Mouse (Mus musculus) fibroblast of lung, adult 2 months (primary cell): ENCODE results near the gene Os9.

ENCODE experiments used
- DNase-seq: peaks from one replicate; pipeline ENCODE4 v3.0.0-alpha.2; 2011; ENCODE audit warnings: low read depth

Os9 gene

DNA sequence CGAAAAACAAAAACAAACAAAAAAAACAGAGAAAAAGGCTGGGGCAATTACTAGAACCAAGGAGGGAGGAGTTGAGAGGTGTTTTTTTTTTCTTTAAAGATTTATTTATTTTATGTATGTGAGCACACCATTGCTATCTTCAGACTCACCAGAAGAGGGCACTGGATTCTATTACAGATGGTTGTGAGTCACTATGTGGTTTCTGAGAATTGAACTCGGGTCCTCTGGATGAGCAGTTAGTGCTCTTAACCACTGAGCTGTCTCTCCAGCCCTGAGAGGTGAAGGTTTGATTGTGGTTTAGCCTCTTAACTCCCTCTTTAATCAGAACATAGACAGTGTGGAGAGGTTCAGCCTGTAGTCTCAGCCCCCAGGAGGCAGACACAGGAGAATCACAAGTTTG lies 5.9 kb downstream of the Os9 start:
- no peak for DNase-seq

DNA sequence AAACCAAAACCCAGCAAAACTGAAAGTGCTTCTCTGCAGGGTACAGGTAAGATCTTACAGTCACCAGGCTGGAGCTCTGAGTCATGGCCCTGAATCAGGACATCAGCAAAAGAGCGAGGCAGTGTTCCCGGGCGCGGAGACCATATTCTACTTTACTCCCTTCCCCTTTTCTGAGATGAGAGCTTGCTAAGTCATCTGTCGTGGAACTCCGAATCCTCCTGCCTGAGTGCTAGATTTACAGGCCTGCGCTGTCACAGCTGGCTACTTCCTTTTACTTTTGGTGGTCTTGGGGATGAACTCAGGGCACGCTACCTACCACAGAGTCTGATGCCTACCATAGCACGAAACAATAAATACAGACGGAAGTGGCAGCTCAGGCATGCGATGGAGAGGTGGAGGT lies 6.5 kb downstream of the Os9 start:
- no peak for DNase-seq

DNA sequence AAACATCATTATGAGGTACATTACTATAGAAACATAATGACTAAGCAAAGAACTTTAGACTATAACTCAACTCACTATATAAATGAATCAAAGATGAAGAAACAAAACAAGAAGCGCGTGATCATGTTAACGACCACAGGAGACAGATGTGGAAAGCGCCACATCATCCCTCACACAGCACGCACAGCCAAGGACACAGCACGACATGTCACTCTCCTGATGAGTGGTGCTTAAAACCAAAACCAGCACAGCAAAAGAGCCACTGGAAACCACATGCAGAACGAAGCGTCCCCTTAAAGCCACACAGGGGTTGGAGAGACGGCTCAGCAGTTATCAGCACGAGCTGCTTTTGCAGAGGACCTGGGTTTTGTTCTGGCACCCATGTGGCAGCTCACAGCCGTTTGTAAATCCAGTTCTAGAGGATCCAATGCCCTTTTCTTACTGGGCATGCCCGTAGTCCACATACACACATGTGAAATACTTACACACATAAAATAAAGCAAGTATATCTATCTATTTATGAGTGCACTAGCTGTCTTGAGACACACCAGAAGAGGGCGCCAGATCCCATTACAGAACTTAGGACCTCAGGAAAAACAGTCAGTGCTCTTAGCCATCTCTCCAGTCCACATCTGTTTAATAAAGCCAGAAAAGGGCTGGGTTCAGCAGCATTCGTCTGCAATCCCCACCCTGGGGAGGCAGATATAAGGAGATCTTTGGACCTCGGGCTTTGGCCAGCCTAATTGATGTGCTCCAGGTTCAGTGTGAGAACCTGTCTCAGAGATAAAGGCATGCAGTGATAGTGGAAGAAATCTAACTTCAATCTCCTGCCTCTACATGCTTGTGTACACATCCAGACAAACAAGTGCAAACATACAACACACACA lies 9.7 kb downstream of the Os9 start:
- no peak for DNase-seq

DNA sequence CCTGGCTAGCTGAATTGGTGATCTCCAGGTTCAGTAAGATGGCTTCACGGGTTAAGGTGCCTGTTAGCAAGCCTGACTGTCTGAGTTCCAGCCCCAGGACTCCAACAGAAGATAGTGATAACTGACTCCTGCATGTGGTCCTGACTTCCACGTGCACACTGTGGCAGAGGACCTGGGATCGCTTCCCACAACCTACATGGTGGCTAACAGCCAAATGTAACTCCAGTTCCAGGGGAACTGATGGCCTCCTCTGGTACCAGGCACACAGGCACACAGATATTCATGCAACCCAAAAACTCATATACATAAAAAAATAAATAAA lies 12.7 kb downstream of the Os9 start:
- DNase-seq, result no peak

DNA sequence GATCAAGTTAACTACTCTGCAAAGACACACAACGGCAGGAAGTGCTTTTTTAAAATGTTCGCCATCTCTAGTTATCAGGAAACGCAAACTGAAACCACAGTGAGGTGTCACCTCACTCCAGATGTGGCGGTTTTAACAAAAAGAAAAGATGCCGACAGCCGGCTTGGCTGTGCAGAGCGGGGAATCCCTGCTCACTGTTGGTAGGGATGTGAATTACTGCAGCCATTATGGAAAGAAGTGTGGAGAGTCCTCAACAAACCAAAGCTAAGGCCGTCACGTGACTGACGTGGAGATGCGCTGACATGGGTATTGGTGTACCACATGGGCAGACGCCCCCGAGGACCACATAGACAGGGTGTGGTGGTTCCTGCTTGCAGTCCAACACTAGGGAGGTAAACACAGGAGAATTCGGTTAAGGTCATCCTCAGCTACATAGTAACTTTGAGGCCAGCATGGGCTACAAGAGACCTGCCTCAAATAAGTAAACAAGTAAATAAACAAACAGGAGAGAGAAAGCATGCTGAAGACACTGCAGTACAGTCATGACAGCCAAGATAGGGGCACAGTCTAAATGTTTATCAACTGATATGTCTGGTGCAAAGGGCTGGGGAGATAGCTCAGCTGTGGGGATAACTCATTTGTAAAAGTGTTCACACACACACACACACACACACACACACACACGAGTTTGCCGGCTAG lies 13.2 kb downstream of the Os9 start:
- no peak for DNase-seq

DNA sequence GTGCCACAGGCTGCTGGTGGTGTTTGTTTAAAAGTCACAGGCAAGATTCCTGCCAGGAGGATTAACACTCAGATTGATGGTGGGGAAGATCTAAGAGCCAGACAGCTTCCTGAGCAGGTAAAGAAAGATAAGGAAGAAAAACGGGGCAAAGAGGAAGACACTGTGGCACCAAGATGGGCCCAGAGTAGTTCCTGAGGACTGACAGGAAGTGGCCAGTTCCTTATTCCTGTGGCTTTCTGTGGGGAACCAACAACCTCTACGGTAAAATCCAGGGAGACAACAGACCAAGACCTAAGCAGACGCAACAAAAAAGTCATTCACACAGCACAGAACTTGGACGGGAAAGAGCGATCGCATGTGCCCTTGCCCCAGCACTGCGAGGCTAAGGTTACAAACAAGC lies 17.3 kb downstream of the Os9 start:
- DNase-seq, result no peak

DNA sequence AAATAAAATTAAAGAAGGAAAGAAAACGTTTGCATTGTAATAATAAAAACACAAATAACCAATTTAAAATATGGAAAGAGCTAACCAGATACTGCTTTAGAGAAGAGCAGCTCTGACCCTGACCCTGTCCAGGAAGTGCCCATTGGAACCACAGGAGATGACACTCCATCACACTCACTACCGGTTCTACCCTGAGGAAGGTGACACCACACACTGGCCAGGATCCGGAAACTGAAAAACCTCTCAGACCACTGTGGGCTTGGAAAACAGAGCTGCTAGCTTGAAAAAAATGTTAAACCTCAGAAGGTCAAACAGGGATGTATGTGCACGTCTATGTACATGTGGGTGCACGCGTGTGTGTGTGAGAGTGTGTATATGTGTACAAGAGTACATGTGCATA lies 19.8 kb downstream of the Os9 start:
- DNase-seq, result no peak

DNA sequence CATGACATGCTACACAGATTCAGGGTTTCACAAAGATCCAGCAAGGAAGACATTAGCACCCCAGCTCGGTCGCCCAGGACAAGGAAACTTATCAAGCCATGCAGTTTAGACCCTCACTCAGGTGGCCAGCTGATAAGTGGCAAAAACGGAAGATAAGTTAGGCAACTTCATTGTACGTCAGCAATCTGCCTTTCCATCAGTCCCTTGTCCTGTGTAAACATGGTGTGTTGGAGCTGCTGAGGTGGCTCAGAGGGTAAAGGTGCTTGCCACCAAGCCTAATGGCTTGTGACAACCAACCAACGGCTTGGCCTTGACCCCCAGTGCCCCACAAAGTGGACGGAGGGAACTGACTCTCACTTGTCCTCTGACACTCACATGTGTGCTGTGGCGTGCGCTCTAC lies 20.5 kb downstream of the Os9 start:
- DNase-seq, result no peak

DNA sequence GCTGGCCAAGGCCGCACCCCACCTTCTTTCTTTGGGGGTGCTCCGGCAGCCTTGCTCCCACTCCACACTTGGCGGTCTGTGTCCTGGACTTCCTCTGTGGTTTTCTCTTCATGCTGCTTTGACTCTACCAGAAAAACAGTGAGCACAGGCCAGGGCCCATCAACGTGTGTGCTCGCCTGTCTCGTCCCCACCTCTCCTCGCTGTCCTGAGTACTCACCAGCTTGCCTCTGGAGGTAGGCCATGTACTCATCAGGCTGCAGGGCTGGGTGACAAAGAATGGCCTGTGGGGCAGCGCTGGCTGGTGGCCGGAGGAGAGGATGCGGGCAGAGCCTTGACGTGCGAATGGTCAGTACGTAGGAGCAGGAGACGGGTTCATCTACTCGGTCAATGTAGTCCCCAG lies 21.1 kb downstream of the Os9 start:
- DNase-seq, result no peak

DNA sequence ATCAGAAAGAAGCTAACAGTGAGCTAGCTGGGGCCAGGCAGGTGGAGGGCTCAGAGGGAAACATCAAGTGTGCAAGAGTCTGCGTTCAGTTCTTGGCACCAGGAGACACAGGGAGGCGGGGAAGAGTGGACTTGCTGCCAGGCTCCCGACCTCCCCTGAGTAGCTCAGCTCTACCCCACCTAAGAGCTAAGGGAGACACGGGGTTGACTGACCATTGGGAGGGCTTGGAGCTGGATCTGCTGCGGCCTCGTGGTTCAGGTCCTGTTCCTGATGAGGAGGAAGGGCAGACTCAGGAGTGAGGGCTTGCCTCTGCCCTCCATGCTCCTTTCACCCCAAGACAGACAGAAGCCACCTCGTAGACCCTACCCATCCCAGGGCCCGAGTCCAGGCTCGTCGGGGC lies 21.7 kb downstream of the Os9 start:
- DNase-seq, result no peak

DNA sequence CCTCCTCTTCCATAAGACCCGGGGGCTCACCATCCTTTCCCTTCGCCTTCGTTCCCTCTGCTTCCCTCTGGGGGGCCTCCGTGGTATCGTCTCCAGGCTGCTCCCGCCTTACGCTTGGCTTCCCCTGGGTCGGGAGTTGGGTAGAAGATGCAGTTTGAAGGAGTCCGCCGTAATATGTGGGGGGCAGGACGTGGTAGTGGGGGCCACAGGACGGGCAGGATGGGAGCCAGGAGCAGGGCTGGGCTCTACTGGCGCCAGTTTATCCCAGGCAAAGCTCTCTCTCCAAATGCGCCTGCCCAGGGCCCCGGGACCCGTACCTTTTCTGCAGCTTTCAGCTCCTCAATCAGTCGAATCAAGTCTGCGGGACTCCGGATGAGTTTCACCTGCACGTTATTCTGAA lies 22.4 kb downstream of the Os9 start:
- DNase-seq, result no peak

DNA sequence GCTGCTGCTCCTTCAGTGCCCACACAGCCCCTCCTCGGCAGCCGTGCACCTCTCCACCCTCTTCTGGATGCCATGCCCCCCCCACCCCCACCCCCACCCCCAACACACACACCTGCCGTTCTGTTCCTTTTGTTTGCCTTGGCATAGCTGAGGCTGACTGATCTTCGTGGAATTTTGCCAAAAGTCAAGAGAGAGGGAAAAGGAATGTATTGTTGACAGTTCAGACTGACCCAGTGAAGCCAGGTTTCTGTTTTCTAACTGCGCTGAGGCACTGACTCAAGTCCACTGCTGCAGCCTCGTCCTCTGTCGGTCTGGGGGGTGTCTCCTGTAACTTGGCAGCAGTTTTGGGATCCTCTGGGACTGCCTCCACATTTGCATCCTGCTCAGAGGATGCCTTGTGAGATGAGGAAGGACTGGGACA lies 26.5 kb downstream of the Os9 start:
- DNase-seq, result no peak

DNA sequence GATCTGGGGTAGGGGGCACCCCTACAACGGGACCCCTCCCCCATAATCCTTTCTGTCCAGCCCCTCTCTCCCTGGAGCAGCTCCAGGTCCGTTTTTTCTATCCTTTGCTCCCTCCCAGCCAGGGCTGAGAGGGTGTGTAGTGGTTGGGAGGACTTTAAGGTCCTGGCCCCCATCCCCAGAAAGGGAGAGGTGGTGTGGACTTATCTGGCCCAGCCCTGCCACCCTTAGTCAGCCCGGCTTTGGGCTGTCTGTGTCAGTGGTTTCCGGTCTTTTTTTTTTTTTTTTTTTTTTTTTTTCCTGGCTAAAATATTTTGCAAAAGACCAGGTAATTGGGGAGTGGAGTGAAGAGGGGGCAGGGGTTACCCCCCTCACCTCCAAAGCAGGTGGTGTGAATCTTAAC lies 28.2 kb downstream of the Os9 start:
- DNase-seq, result no peak

DNA sequence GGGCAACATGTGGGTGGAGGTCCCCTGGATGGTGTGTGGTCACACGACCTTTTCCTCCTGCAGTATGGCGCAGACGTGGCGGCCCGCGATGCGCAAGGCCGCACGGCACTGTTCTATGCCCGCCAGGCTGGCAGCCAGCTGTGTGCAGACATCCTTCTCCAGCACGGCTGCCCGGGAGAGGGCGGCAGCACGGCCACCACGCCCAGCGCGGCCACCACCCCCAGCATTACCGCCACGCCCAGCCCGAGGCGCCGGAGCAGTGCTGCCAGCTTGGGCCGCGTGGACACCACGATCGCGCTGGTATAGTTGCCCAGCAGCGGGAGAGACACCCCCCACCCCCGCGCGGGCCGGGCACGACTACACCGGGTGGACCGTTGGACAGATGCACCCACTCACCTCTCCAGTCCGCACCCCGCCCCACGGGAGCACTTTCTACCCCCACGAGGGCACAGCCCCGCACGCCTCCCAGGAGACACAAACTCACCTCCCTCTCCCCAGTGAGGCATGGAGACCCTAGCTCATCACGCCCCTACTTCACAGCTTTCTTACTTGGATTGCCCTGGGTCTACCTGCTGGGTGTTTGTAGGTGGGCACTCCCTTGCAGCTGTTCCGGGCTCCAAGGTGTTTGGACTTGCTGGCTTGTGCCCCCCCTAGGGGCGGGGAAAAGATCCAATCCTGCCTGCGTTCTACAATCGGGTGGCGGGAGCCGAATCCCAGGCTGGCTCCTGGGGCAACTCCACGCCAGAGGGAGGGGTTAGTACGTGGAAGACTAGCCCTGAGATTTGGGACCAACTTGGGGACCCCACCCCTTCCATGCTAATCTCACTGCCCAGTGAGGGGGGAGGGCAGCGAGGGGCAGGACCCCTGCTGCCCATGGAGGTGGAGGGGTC lies 29.2 kb downstream of the Os9 start:
- no peak for DNase-seq

DNA sequence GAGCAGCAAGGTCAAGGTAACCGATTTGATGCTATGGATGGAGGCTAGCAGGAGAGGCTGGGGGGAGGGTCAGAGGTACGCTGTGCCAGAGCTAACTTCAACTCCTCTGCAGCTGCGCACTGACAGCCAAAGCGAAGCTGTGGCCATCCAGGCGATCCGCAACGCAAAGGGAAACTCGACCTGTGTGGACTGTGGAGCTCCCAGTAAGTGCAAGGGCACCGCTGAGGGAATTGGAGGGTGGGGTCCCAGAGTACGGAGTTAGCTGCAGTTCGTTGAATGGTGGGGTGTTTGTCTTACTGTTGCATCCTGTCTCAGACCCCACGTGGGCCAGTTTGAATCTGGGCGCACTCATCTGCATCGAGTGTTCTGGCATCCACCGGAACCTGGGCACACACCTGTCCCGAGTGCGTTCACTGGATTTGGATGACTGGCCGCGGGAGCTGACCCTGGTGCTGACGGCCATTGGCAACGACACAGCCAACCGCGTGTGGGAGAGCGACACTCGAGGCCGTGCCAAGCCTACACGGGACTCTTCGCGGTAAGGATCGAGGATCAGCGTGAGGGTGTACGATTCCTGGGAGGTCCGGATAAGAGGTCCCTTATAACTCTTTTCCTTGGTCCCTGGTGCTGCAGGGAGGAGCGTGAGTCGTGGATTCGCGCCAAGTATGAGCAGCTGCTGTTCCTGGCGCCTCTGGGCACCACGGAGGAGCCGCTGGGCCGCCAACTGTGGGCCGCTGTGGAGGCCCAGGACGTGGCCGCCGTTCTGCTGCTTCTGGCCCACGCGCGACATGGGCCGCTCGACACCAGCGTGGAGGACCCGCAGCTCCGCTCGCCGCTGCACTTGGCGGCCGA lies 30.1 kb downstream of the Os9 start:
- no peak for DNase-seq

DNA sequence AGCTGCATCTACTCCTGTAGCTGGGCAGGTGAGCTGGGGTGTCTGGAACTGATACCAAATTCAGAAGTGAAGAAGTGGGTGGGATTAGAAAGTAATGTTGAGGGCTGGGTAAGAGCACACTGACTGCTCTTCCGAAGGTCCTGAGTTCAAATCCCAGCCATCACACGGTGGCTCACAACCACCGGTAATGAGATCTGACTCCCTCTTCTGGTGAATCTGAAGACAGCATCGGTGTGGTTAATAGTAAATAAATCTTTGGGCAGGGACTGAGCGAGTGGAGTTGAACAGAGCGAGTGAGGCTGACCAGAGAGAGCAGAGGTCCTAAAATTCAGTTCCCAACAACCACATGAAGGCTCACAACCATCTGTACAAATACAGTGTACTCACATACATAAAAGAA lies 35.3 kb downstream of the Os9 start:
- DNase-seq, result no peak

DNA sequence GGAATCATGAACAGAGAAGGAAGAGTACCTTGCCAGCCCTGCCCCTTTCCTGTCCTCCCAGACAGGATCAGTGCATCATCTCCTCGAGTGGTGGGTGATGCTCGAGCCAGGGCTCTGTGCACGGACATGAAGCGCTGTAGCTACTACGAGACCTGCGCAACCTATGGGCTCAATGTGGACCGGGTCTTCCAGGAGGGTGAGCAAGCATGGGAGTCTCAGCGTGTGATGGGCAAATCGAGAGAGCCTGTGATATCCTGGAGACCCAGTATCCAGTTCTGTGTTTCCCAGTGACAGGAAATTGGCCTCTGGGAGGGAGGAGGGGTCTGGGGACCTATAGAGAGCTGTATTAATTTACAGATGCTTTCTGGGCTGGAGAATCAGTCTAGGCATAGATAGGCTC lies 35.9 kb downstream of the Os9 start:
- no peak for DNase-seq

DNA sequence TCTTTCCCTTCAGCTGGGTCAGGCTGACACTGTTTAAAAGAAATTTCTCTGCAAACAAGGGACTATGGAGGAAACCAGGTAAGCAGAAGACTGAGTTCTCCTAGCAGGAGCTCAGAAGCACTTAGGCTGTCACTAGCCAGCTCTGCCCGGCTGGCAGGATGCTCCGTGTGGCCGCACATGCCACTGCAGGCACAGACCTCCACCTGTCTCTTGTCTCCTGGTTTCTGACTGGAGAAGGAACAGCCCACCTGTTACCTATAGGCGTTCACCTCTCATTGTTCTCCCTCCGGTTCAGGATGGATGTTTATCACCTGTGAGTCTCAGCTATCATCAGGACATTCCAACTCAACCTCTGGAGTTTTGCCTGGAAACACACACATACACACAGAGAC lies 37.0 kb downstream of the Os9 start:
- DNase-seq, result no peak

DNA sequence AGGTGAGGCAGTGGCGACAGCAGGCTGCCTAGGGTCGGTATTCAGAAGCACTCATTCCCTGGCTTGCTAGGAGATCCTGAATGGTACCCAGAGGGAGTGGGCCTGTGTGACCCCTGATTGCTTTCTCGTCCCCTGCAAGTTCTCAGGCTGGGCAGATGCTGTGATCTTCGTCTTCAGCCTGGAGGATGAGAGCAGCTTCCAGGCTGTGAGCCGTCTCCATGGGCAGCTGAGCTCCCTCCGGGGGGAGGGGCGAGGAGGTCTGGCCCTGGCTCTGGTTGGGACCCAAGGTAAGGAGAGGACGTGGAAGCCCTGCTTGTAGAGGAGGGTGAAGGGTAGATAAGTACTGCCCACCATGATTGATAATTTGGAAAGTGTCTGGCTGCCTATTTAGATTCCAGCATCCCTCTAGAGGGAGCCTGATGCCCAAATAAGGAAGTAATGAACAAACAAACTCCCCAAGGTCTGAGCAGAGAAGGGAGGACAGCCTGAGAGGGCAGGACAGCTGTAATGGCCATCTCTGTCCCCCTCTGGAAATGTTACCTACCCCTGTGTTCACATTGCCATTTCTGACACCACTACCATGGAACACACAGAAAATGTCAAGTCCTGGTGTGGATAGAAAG lies 37.5 kb downstream of the Os9 start:
- DNase-seq, result no peak

DNA sequence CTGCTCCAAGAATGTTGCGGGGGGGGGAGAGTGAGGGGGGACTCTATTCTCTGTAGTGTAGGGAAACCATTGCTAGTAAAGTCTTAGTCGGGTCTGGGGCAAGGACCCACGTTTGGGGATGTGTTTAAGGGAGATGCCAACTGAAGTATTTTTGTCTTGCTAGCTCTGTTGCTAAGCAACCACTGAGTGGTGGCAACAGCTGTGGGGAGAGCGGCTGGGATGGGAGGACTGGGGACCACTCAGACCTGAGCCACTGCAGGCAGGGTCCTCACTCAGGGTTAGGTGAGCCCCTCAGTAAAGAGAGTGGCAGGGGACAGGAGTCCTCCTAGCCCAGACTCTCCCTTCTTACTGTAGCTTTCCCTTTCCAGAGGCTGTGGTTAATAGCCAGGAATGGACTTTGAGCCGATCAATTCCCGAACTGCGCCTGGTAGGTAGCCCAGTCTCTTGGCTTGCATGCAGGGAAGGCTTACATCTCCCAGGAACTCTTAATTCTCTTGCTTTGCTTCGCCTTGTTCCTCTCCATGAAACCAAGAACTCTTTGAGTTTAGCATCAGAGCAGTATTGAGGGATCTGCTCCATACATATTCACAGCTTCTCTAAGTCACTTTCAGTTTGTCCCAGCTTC lies 38.8 kb downstream of the Os9 start:
- no peak for DNase-seq
